Mouse (Mus musculus) urinary bladder, postnatal 25 days (tissue): ENCODE results near the gene Tpte.
"Not testable (repeated sequence)": the region's sequence is repeated elsewhere in the genome, so short reads cannot be mapped to it uniquely, and the experiment has no call there.

Experiments
- DNase-seq: peaks from one replicate; pipeline ENCODE4 v3.0.0; 2022; ENCODE audit warnings: low spot score

Gene Tpte

DNA sequence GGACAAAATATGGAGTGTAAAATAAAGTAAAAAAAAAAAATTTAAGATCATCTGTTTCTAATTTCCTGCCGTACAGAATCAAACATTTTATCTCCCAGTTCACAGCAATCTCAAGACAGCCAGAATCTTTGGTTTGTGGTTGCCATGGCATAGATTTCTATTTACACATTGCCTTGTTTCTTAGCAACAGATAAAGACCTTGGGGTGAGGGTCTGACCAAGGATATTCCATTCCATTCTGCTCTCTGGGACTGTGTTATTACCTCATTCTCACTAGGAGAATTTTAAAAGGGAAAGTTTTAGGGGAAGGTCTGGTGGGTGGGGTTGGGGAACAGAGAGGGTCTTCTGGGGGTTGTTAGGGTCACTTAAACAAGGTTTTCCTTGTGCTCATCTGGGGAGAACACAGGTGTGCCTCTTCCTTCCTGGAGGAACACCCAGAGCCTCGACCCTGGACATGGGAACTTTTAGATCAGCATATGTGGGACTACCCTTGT lies at the start of gene Tpte:
Tpte (plus strand) TSS at position 443 of the 493 bp plus-strand sequence.
- no peak for DNase-seq

DNA sequence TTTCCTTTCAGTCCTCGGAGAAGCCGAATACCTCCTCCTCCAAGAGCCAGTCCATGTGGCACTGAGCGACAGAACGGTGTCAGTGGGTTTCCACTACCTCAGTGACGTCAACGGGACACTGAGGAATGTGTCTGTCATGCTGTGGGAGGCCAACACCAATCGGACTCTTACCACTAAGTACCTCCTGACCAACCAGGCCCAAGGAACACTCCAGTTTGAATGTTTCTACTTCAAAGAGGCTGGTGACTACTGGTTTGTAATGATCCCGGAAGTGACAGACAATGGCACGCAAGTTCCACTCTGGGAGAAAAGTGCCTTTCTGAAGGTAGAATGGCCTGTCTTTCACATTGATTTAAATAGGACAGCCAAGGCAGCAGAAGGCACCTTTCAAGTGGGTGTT lies 40.3 kb upstream of the Tpte start:
- no peak for DNase-seq

DNA sequence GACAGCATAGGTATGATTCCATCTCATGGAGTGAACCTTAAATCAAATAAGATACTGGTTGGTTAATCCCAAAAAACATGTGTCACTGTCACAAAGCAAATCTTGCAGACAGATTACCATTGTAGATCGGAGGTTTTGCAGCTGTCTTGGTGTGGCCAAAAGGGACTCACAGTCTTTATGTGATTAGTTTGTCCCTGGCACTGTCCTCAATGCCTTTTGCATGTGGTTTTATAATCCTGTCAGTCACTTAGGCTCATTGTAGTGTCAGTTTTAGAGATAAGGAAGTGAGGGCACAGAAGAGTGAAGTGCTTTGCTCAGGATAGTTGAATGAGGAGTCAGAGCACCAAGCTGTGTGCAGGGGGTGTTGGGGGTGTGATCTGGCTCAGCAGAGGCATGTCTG lies 37.6 kb upstream of the Tpte start:
- DNase-seq = no peak

DNA sequence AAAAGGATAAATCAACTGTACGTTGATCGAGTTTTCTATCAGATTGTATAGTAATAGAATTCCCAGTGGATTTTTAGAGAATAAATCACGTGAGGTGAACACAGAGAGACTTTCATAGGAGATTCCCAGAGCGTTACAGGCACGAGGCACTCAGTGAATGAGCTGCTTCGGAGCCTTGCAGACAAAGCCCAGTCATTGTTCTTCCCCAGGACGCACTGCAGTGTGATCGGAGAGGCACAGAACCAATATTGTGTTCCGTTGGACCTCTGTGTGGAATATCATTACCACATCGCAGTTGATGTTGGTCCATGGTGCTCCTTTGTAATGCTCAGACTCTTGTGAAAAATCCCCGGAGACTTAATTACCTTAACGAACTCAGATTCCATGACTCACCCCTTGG lies 35.3 kb upstream of the Tpte start:
- no peak for DNase-seq

DNA sequence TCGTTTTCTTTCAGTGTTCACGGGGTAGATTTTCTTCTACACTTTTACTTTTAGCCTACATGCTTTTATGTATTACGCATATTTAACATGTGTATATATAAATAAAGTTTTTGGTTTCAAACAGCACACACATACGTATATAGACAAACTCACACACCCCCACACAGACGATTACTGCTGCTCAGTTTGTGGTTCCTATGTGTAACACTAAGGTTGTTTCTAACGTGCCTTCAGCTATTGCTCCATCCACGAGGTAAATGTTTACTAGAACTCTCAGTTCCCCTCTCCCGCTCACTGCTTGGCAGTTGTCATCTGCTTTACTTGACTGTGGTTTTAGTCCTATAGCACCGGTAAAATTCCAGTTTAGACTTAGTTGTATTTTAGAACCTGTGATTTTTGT lies 34.2 kb upstream of the Tpte start:
- DNase-seq = no peak

DNA sequence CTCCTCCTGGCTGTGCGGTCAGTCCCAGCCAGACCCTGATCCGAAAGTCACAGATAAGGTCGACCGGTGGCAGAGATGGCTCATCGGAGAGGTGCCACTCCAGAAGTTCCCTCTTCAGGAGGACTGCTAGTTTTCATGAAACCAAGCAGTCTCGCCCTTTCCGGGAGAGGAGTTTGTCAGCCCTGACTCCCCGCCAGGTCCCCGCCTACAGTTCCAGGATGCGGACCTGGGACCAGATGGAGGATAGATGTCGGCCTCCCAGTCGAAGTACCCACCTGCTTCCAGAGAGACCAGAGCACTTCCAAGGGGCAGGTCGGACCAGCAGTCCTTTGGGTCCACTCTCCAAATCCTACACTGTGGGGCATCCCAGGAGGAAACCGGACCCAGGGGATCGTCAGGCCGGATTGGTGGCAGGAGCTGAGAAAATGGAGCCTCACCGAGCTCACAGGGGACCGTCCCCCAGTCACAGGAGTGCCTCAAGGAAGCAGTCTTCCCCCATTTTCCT lies 24.2 kb upstream of the Tpte start:
- DNase-seq = no peak

DNA sequence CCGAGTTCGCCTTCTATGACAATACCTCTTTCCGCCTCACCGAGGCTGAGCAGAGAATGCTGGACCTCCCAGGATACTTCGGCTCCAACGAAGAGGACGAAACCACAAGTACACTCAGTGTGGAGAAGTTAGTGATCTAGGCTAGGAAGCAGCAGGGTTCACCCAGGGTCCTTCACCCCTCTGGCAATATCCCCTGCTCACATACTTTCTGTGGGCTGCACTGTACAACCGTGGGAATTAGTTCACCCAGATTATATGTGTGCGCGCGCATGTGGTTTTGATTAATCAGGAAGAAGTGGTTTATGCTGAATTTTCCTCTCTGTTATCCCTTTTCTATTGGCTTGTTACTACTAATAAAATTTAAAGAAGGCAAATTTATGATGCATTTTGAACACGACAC lies 23.7 kb upstream of the Tpte start:
- DNase-seq = no peak

DNA sequence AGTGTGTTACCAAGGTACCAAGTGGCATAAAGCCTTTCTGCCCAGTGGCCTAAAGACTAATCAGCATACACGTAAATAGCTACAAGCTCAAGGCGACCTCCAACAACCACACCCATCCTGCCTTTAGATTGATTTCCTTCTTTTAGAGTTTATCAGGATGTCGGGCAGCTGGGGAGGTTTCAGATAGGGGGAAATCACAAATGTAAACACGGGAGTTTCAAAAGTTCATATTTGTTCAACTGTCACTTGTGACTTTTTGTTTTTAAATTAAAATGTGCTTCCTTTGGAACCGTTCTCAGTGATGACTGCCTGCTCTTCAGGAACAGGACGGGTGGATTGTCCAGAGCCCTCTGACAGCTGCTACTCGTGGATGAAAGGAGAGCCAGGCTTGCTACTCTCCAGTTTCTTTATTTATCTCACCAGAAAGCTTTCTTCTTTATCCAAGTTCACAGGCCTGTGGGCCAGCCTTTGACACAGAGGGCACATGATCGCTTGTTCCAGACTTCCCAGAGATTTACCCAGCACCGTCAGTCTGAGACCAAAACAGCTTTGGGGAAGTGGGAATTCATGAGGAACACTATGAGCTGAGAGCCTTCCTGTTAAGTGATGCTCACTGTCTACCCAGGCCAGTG lies 23.0 kb upstream of the Tpte start:
- no peak for DNase-seq

DNA sequence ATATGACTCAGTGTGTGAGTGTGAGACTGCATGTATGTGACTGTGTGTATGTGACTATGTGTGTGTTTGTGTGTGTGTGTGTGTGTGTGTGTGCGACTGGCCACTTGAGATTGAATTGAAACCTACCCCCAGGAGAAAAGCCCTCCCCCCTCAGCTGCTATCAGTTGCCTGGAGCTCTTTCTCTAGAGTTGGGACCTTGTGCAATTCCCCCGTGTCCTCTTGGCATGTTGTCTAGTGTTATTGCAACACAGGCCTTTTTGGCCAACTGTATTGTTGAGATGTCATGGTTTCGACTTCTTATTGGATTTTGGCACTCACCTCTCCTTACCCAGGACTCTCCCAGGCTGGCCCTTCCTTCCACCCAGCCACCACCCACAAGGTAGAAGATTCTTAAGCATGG lies 21.0 kb upstream of the Tpte start:
- DNase-seq = no peak

DNA sequence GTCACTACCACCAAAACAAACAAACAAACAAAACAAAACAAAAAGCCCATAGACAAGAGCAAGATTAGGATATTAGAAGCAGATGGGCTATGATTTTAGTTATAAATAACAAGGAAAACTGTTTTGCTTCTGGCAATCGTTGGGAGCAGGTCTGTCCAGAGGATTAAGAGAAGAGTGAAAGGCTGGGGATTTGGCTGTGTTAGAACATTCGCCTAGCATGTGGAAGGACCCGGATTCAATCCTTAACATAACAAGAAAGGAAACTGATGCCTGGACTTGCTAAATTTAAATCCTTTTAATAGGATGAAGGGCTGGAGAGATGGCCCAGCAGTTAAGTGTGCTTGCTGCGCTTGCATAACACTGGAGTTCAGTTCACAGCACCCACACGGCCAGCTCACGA lies 18.9 kb upstream of the Tpte start:
- no peak for DNase-seq

DNA sequence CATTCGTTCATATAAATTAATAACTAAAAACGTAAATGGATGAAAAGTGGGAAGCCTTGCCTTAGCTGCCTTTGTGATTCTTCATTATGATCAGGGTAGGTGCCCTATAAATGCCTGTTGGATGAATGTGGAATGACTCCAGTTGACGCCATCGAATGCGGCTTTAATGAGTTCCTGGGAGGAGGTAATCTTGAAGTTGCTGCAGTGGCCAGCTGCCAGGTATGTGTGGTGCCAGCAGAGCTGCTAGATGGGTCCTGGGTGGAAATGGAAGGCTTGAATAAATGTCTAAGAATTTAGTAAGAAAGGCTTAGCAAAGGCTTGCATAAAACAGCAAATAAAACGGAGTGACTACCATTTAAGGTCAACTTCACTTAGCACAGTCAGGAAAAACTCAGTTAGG lies 18.5 kb upstream of the Tpte start:
- DNase-seq = peak; percentile 23

DNA sequence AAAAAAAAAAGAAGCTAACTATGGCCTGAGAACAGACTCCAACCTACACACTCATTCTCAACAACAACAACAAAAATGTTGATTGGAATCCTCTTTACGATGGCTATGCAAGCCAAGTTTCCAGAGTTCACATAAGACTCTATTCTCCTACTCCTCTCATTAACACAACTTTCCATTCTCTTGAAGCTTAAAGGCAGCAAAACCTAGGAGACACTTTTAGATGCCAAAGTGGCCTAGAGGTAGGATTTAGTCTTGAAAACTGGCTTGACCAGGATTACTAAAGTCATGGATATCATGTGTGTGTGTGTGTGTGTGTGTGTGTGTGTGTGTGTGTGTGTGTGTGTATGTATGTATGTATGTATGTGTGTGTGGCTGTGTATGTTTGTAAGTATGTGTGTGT lies 18.0 kb upstream of the Tpte start:
- no peak for DNase-seq

DNA sequence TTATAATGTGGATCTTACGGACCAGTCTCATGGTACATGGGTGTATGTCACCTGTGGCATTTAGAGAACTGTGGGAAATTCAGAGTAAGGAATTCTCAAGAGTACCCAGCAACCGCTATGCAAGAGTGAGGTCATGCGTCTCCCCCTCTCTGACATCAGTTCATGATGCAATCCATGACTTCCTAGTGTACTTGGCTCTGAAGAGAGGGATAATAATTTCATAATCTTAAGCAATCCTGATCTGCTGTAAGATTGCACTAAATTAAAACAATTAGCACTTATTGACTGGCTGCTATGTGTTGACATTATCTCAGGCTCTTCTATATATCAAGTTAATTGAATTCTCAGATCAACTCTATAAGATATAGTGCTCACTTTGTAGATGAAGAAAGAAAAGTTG lies 16.4 kb upstream of the Tpte start:
- no peak for DNase-seq

DNA sequence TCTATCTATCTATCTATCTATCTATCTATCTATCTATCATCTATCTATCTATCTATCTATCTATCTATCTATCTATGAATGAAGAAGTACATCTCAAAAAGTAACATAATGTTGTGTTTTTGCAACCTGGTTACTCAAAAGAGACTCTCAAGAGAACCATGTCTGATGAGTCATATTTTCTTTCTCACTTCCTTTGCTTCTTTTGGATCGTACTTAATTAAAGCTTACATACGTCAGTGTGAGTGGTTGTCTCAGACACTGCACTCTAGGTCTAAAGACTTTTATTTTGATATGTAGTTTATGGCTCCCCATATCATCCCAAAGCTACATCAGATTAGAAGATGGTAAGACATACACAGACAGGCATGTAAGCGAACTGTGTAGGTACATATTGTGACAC lies 10.1 kb upstream of the Tpte start:
- DNase-seq = no peak

DNA sequence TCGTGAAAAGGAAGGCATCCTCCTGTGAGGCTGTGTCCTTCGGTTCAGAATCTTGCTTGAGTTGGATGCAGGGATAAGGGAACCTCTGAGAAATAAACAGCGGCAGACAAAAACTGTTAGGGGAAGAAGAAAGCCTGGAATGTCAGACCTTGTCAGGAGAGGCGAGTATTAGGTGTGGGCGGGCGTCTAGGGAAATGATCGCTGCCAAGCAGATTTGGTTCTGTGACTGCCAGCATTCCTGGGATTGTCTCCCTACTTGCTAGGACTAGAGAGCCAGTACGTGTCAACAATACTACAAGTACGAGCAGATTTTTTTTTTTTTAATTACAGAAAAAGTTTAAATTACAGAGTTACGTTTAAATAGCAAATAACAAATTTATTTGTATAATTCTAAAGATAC lies 8.6 kb upstream of the Tpte start:
- DNase-seq = no peak

DNA sequence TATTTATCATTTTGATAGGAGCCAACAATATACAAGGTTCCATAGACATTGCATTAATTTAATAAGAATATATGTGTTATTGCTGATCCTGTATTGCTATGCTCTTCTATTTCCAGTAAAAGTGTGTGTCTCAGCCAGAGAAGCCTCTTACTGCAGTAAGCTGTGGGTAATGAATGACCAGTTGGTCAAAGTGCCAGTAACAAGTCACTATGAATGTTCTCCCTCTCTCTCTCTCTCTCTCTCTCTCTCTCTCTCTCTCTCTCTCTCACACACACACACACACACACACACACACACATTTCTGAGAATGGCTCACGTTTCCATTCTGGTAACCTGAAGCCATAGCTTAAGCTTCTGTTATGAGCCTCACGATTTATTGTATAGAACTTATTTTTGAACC lies 19.1 kb downstream of the Tpte start:
- no peak for DNase-seq

DNA sequence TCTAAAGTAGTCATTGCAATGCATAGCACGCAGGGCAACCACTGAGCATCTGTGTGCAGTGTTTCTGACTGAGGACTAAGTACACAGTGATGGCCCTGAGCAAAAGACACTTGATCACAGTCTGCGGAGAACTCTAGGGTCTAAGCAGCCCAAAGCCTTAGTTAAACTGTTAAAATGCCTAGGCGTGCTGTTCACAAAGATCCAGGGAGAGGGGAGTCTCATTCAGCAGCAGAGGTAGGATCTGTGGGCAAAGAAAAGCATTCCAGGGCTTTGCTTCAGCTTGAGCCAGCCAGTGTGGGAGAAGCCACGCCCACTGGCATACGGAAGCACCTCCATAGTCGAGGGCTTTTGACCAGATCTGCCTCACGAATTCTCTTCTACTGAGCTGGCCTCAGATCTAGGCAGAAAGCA lies 19.7 kb downstream of the Tpte start:
- DNase-seq = peak; percentile 3

DNA sequence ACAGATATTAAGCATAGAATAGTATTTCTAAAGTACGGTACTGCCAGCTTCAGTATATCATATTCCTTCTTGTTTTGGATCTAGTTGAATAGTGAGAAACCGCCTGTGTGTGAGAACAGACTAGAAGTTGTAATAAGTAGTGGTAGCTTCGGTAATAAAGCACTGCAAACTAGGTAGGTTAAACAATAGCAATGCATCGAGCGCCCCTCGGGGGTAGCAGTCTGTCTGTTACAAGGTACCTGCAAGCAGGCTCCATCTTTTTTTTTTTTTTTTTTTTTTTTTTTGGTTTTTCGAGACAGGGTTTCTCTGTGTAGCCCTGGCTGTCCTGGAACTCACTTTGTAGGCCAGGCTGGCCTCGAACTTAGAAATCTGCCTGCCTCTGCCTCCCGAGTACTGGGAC lies 20.8 kb downstream of the Tpte start:
- not testable (repeated sequence) for DNase-seq

DNA sequence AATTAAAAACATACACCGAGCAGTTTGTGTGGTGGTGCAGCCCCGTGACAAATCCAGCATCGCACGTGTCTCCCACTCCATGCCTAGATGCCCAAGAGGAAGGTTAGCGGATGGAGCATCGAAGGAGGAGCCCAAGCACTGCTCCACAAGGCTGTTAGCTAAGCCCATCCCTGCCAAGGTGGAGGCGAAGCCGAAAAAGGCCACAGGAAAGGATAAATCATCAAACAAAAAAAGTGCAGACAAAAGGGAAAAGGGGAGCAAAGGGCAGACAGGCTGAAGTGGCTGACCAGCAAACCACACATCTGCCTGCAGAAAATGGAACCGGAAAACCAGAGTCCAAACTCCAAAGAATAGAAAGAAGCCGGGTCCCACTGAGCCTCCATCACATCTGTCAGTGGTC lies 23.8 kb downstream of the Tpte start:
- DNase-seq = no peak

DNA sequence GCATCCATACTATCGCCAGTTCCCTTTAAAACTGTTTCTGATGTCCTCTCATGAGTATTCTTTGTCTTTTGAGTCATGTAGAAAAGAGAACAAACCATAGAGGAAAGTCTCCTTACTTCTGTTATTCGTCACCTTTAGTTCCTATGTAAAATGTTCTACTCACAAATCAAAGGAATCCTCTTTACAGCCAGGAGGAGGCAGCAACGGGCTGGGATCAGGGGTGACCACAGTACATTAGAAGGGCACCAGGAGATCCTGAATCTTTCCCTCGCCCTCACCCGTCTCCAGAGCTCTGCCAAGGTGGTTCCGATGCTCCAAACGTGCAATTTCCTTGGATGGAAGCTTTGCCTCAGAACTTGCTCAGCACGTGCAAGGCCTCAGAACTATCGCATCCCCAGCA lies 28.2 kb downstream of the Tpte start:
- DNase-seq = no peak

DNA sequence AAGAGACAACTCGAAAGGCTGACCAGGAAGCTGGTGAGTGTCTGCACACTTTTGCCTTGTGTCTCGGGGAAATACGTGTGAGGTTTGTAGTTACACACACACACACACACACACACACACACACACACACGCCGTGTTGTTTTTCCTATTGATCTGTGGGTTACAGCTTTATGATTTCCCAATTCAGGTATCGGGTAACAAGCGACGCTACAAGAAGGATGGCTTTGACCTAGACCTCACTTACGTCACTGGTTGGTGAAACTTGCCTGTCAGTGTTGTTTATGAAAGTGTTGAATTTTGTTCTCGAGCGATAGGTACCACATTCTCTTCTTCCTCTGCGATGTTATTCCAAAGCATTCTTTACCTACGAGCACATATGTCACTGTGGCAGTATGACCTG lies 52.2 kb downstream of the Tpte start:
- no peak for DNase-seq

DNA sequence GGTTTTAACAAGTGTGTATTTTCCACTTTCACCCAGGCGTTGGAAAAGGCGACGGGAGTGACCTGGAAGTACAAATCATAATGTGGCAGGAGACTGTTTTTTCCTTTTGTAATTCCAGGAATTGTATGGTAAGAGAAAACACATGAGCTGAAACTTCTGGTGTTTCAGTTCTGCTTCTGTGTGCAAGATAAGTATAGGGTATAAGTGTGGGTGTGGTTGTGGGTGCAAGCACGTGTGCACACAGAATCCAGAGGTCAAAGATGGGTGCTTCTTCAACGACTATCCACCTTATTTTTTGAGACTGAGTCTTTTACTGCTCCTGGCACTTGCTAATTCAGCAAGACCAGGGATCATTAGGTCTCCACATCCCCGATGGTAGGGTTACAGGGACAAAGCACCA lies 76.1 kb downstream of the Tpte start:
- DNase-seq = no peak

DNA sequence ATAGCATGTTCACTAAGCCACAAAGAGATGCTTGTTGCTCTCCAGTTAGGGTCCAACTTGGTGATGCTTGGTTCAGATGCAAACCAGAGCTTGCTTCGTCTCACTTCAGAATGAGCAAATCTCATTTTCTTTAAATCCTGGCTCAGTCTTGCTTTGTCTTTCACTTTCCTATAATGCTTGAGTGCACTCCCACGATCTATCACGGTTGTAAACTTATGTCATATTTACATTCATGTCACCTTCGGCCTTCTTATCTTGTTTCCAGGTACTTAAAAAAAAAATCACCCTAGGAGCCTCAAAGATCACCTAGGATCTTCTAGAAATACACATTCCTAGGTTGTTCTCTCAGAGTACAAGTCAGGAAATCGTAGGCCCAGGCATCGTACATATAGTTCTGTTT lies 76.6 kb downstream of the Tpte start:
- no peak for DNase-seq

DNA sequence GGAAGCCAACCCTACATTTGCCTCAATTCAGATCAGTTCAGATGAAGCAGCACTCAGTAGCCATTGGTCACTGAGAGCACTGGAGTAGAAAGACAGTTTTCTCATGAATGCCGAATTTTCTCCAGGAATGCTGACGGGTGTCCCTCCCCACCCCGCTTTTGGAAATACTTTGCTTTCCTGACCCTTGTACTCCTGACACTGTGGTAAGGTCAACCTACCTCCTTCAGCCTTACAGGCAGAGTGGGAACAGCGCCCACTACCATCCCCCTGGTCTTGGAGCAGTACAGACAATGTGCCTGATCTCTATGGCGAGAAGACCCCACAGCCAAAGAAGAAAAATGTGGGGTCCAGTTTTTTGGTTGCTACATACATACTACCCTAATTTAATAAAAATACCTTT lies 93.1 kb downstream of the Tpte start:
- DNase-seq = no peak

DNA sequence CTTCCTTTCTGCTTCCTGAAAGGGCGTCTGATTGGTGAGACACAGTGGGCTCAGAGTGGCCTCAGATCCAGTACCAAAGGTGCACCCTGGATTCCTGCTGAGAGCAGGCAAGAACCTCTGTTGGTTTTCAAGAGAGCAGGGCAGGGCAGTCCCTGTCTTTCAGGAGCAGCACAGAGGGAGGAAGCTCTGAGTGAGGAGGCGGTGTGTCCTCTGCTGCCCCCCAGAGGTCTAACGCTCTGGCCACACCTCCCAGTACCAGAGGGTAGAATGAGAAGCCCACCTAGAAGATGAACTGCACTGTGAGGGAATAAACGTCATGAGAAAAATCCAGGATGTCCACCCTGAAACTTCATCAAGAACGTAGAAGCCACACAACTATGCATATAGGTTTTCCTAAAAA lies 93.7 kb downstream of the Tpte start:
- peak; percentile 26 for DNase-seq
